Mouse (Mus musculus) midbrain, embryonic 16.5 days (tissue): Measurements from ENCODE around the gene Cd2. TPM values are rescaled to one million over a fixed set of nuclear protein-coding genes. Genes with fewer than 3 reads are reported as not detected.

Experiments used
- ATAC-seq: fragments of 200-750 bp; cut with Nextera tagmentation; 2 replicates; pipeline ENCODE4 v1.8.0; 2017; ENCODE audit warnings: moderate TSS enrichment
- H3K27ac ChIP-seq: fragments of 300-500 bp; sonication (generic); 2 replicates; pipeline ENCODE4 v1.5.1; 2014; ENCODE audit warnings: mild to moderate bottlenecking, low read length, mixed read lengths
- H3K27me3 ChIP-seq: fragments of 300-500 bp; sonication (generic); 2 replicates; pipeline ENCODE4 v1.6.1; 2014; ENCODE audit warnings: low read depth, low read length, mixed read lengths; ENCODE audit not compliant: control insufficient read depth, insufficient read depth
- H3K36me3 ChIP-seq: fragments of 300-500 bp; sonication (generic); 2 replicates; pipeline ENCODE4 v1.6.1; 2014; ENCODE audit warnings: mild to moderate bottlenecking, low read length, moderate library complexity, mixed read lengths; ENCODE audit not compliant: control insufficient read depth, insufficient read depth
- H3K4me1 ChIP-seq: fragments of 300-500 bp; sonication (generic); 2 replicates; pipeline ENCODE4 v1.6.1; 2014; ENCODE audit warnings: mild to moderate bottlenecking, low read length, mixed read lengths; ENCODE audit not compliant: control insufficient read depth, insufficient read depth
- H3K4me2 ChIP-seq: fragments of 300-500 bp; sonication (generic); 2 replicates; pipeline ENCODE4 v1.6.1; 2014; ENCODE audit warnings: mild to moderate bottlenecking, low read length, mixed read lengths
- H3K4me3 ChIP-seq: fragments of 300-500 bp; sonication (generic); 2 replicates; pipeline ENCODE4 v1.5.1; 2014; ENCODE audit warnings: low read depth, mild to moderate bottlenecking, low read length, moderate library complexity, mixed read lengths
- H3K9ac ChIP-seq: fragments of 300-500 bp; sonication (generic); 2 replicates; pipeline ENCODE4 v1.6.1; 2014; ENCODE audit warnings: low read depth, low read length, mixed read lengths
- H3K9me3 ChIP-seq: fragments of 300-500 bp; sonication (generic); replicated peaks from 2 replicates; pipeline ENCODE4 v1.6.1; 2014; ENCODE audit warnings: mild to moderate bottlenecking, low read length, mixed read lengths; ENCODE audit not compliant: control insufficient read depth, poor library complexity, severe bottlenecking
- WGBS: fragments of 180-500 bp; shearing (Covaris S2); extraction: QIAGEN DNeasy Blood & Tissue Kit; methylation state at CpG from one replicate; pipeline ENCODE4 v1.1.7; 2014; 5-methylcytosine and 5-hydroxymethylcytosine counted together
- polyA plus RNA-seq: library from polyadenylated mRNA; unstranded; fragments of >200 nt; fragmentation: Nextera tagmentation; extraction: Ambion mirVana; gene quantifications from 2 replicates; pipeline ENCODE4 v1.2.1, GENCODE M21; 2015

Gene Cd2
- polyA plus RNA-seq, 1 experiment from 2014 or later: not detected

DNA sequence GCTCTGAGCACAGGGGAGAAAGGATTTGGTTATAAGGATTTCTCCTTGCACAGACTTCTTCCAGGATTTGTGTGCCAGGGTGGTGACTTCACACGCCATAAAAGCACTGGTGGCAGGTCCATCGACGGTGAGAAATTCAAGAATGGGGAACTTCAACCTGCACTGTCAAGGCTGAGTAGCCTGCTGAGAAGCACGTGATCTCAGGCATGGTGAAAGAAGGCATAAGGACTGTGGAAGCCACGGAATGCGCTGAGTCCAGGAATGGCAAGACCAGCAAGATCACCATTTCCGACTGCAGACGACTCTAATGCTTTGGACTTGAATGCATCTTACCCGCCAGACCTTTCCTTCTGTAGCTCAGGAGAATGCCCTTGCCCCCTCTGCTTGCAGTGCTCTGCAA is 23.2 kb upstream of the Cd2 start:
- H3K9ac ChIP-seq: no peak overlapping the region
- WGBS: 62% methylated on average over 9 of the region's 9 CpGs
- H3K4me1 ChIP-seq: no peaks in the 10 kb centered on the region
- H3K36me3 ChIP-seq: no peaks in the 10 kb centered on the region
- no peaks in the 10 kb centered on the region for H3K9me3 ChIP-seq
- H3K27ac ChIP-seq: no peak overlapping the region
- no peak for ATAC-seq
- H3K4me2 ChIP-seq: no peak overlapping the region
- H3K27me3 ChIP-seq: no peaks in the 10 kb centered on the region
- no peak overlapping the region for H3K4me3 ChIP-seq

DNA sequence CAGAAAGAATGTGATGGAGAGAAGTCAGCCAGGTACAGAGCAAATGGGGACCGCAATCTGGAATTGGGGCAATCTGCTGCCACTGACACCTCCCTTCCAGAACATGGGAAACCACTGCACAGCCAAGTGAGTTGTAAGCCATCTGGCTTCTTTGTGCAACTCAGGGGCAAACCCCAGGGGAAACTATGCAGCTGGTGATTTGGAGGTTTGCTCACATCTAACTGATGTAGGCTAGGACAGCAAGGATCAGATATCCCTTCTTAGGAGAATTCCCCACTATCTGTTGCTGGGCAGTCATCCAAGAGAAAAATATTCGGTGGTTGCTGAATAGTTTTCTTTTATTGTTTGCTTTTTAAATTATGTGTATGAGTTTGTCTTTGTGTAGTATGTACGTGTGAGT is 21.9 kb upstream of the Cd2 start:
- Histone ChIP-seq H3K9ac (no peak overlapping the region), H3K4me2 (no peak overlapping the region), H3K36me3 (no peaks in the 10 kb centered on the region), H3K27ac (no peak overlapping the region), H3K4me3 (no peak overlapping the region), H3K27me3 (no peaks in the 10 kb centered on the region), H3K4me1 (no peaks in the 10 kb centered on the region), H3K9me3 (no peaks in the 10 kb centered on the region)
- ATAC-seq: no peak
- WGBS: 65% methylated on average over 3 of the region's 3 CpGs

DNA sequence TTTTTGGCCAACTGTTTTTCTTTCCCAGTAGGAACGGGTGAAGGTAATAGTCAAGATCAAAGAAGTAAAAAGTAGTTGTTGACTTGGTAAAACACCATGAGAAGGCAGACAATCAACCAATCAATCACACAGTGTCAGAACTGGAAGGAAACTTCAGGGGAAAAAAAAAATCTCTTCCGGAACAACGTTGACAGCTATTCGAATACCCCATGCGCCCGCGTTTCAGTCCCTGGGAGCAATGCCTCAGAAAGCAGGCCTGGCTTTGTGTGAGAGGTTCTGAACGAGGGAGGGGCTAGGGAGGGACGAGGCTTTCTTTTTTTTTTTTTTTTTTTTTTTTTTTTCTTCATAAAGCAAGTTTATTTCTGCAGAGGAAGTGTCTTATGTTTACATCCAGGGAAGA is 18.4 kb upstream of the Cd2 start:
- no peak overlapping the region for H3K4me3 ChIP-seq
- H3K36me3 ChIP-seq: no peaks in the 10 kb centered on the region
- peaks cover 6% of the 10 kb centered on the region for H3K4me1 ChIP-seq
- no peak overlapping the region for H3K4me2 ChIP-seq
- no peak overlapping the region for H3K27ac ChIP-seq
- H3K9ac ChIP-seq: no peak overlapping the region
- no peaks in the 10 kb centered on the region for H3K27me3 ChIP-seq
- ATAC-seq: no peak
- H3K9me3 ChIP-seq: no peaks in the 10 kb centered on the region
- WGBS: 85% methylated on average over 9 of the region's 9 CpGs

DNA sequence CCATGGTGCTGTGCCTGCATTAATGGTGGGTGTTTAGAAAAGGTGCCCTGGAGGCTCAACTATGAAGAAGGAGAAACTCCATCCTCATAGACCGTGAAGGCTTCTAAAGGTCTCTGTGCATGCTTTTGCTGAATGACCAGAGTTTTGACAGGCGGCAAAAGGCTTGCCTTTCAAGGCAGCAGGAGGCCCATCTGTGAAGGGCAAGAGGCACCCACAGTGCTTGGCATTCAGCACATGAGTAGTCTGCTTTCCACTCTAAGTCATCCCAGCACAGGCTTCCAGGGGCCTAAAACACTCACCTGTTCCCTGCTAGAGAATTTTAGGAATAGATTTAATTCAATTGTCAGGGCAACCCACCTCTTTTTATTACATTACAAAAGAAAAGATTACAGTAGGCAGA is 17.3 kb upstream of the Cd2 start:
- no peaks in the 10 kb centered on the region for H3K27me3 ChIP-seq
- H3K9me3 ChIP-seq: no peaks in the 10 kb centered on the region
- no peak for ATAC-seq
- 66% methylated on average over 2 of the region's 2 CpGs for WGBS
- H3K4me2 ChIP-seq: no peak overlapping the region
- no peak overlapping the region for H3K27ac ChIP-seq
- peaks cover 17% of the 10 kb centered on the region for H3K4me1 ChIP-seq
- H3K36me3 ChIP-seq: no peaks in the 10 kb centered on the region
- H3K9ac ChIP-seq: no peak overlapping the region
- H3K4me3 ChIP-seq: no peak overlapping the region

DNA sequence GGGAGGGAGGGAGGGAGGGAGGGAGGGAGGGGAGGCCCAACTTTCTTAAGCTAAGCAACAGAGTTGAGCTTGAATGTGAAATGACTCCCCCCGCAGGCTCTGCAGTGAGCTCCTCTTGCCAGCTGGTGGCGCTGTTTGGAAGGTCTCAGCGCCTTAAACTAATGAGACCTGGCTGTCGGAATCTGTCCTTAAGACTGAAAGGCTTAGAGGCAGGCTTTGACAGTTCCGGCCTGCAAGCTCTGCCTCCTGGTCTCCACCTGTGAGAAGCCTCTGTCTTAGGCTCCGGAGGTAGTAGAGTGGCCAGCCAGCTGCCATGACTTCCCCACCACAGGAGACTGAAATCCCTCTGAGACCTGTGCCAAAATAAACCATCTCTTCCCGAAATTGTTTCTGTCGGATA is 16.4 kb upstream of the Cd2 start:
- Histone ChIP-seq H3K4me3 (no peak overlapping the region), H3K27ac (no peak overlapping the region), H3K27me3 (no peaks in the 10 kb centered on the region), H3K4me1 (peaks cover 18% of the 10 kb centered on the region), H3K4me2 (no peak overlapping the region), H3K36me3 (no peaks in the 10 kb centered on the region), H3K9ac (no peak overlapping the region), H3K9me3 (no peaks in the 10 kb centered on the region)
- no peak for ATAC-seq
- 21% methylated on average over 8 of the region's 8 CpGs for WGBS

DNA sequence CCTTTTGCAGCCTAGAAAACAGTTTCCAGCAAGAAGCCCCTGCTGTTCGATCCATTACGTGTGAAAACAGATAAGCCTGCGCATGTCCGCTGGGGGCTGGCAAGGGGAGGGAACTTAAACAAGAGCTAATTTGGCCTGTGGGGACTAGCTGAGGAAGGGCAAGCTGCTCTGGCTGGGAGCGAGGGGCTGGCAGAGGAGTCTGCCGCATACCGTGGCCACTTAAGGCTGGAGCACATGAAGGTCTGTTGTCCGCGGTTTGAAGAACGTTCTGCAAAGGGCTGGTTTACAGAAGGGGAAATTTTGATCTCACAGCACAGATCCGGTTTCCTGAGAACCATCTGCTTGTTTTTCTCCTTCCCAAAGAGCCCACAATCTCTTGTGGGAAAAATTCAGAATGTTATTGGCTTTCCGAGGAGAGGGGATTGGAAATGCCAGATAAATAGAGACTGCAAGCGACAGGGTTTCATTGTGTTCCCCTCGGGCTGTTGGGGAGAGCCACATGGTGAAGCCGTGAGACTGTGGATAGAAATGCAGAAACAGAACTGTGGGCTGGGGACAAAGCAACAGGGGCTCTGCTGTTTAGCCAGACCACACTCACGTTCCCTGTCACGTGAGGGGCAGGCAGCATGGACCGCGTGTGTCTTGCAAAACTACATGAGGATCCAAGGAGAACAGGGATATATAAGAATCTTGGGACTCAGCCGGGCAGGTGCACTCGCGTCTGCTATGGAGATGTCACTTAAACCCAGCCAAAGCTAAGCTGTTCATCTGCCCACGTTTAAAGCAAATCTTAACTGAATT is 12.7 kb upstream of the Cd2 start:
- ATAC-seq: peak; percentile 50
- peaks cover 18% of the 10 kb centered on the region for H3K4me1 ChIP-seq
- H3K9me3 ChIP-seq: no peaks in the 10 kb centered on the region
- H3K27me3 ChIP-seq: no peaks in the 10 kb centered on the region
- H3K4me3 ChIP-seq: peak overlapping the region; percentile 7
- H3K4me2 ChIP-seq: peak overlapping the region; percentile 57
- peak overlapping the region; percentile 57 for H3K9ac ChIP-seq
- no peaks in the 10 kb centered on the region for H3K36me3 ChIP-seq
- peak overlapping the region; percentile 67 for H3K27ac ChIP-seq
- 15% methylated on average over 23 of the region's 23 CpGs for WGBS

DNA sequence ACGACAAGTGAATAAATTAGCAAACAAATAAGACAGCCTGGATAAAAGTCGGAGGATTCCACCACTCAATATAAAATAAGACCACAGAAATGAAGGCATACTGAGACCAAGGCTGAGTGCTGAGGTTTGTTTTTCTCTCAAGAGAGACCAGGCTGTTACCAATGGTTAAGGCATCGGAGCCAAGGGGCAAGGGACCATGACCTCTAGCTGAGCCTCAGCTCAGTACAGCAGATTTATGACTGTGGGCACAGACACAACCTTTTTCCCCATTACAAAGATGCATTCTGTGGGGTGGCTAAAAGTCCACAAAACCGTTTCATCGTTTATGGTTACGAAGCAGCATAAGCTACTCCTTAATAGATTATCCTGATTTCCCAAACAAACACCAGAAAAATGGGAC is 11.9 kb upstream of the Cd2 start:
- H3K4me1 ChIP-seq: peaks cover 18% of the 10 kb centered on the region
- no peak overlapping the region for H3K27ac ChIP-seq
- no peaks in the 10 kb centered on the region for H3K27me3 ChIP-seq
- H3K36me3 ChIP-seq: no peaks in the 10 kb centered on the region
- H3K4me2 ChIP-seq: no peak overlapping the region
- ATAC-seq: no peak
- H3K9me3 ChIP-seq: no peaks in the 10 kb centered on the region
- WGBS: 67% methylated on average over 6 of the region's 6 CpGs
- H3K4me3 ChIP-seq: no peak overlapping the region
- no peak overlapping the region for H3K9ac ChIP-seq

DNA sequence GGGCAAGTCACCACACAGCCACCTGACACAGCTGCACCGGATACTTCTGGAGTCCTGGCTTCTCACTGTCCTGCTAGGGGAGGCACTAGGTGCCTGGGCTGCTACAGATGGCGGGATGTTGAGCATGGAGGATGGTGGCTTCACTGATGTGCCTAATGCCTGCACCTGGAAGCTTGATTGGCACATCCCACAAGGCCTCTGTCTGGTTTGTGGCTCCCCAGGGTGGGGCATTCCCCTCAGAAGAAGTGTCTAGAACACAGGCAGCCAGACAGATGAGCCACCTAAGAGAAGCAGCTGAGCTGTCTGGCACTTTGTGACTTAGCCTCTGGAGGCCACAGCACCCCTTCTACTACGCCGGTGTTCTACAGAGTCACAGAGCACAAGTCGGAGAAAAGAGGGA is 9.5 kb upstream of the Cd2 start:
- H3K27ac ChIP-seq: no peak overlapping the region
- H3K9ac ChIP-seq: no peak overlapping the region
- H3K4me2 ChIP-seq: no peak overlapping the region
- H3K9me3 ChIP-seq: no peaks in the 10 kb centered on the region
- H3K4me3 ChIP-seq: no peak overlapping the region
- ATAC-seq: no peak
- H3K36me3 ChIP-seq: no peaks in the 10 kb centered on the region
- whole genome bisulfite sequencing: 93% methylated on average over 5 of the region's 5 CpGs
- H3K4me1 ChIP-seq: peaks cover 12% of the 10 kb centered on the region
- H3K27me3 ChIP-seq: no peaks in the 10 kb centered on the region

DNA sequence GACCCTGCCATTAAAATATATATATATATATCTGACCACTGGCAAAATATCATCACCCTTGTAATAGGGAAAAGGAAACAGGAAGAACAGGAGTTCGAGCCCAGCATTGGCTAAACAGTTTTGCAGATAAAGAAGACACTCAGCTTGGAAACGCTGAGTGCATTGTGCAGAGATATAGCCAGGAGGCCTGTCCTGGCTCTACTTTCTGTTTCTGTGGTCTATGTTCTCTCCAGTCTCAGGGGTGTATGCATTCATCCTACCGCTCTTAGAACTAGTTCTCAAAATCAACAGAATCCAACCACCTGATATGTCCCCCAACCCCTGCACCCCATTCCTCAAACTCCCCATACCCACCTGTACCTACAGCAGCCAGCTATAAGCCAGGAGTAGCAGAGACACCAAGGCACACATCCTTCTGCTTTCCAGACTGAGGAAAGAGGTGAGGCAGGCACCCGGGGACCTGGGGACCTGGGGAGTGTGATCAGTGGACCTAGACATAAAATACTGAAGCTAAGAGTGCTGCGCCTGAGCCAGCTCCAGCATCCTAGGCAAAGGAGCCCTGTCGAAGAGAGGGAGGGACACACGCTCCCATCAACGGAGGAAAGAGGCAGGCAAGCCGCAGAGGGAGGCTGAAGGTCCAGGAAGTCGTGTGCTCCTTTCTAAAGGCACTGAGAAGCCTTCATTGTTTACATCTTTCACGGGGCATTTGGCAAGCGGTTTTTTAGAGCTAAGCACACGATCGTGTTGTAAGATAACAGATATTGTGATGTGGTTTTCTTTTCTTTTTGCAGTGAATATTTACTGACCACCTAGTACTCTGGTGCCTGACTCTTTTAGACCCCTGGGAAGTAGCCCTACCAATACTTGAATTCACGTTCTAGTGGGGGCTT is 8.4 kb upstream of the Cd2 start:
- no peak overlapping the region for H3K9ac ChIP-seq
- no peak overlapping the region for H3K4me2 ChIP-seq
- H3K27me3 ChIP-seq: no peaks in the 10 kb centered on the region
- H3K27ac ChIP-seq: no peak overlapping the region
- H3K4me1 ChIP-seq: peaks cover 12% of the 10 kb centered on the region
- H3K36me3 ChIP-seq: no peaks in the 10 kb centered on the region
- no peak overlapping the region for H3K4me3 ChIP-seq
- WGBS: 61% methylated on average over 15 of the region's 15 CpGs
- no peaks in the 10 kb centered on the region for H3K9me3 ChIP-seq
- ATAC-seq: no peak
